Mouse (Mus musculus) liver, postnatal 0 days (tissue): ENCODE results near the gene Gm9903.

Experiments used
- CTCF ChIP-seq: sonication (generic); IDR thresholded peaks from 2 replicates; pipeline ENCODE4 v1.5.1; 2016; ENCODE audit warnings: antibody characterized with exemption, low read depth
- EP300 ChIP-seq: IDR thresholded peaks from 2 replicates; pipeline ENCODE4 v1.6.1; 2016; ENCODE audit warnings: antibody characterized with exemption, low read depth, mild to moderate bottlenecking

GRCm38 (mm10) chr5:33637606-33638350 is 8.1 kb downstream of the Gm9903 start:
- no peak for TF ChIP-seq CTCF
- no peak for TF ChIP-seq EP300
